Mouse (Mus musculus) C2C12 (cell line): ENCODE data around the gene A3galt2. TPM values are rescaled to one million over a fixed set of nuclear protein-coding genes. Genes with fewer than 3 reads are reported as not detected.

ENCODE experiments used
- H3K27me3 ChIP-seq: one replicate; pipeline ENCODE4 v1.6.1; 2011; ENCODE audit not compliant: control insufficient read depth, insufficient read depth, insufficient read length
- H3K36me3 ChIP-seq: one replicate; pipeline ENCODE4 v1.6.1; 2011; ENCODE audit not compliant: control insufficient read depth, insufficient read depth
- H3K4me3 ChIP-seq: one replicate; pipeline ENCODE4 v1.5.1; 2011; ENCODE audit warnings: mild to moderate bottlenecking, control low read depth; ENCODE audit not compliant: poor library complexity, insufficient read depth, severe bottlenecking
- H3K79me2 ChIP-seq: one replicate; pipeline ENCODE4 v1.6.1; 2011; ENCODE audit not compliant: control insufficient read depth, insufficient read depth
- H3K79me3 ChIP-seq: one replicate; pipeline ENCODE4 v1.6.1; 2011; ENCODE audit warnings: low read depth, control low read depth
- H3ac ChIP-seq: one replicate; pipeline ENCODE3; 2011; ENCODE audit warnings: low read depth; ENCODE audit not compliant: control insufficient read depth, insufficient read length
- CEBPB ChIP-seq: IDR thresholded peaks from one replicate; pipeline ENCODE4 v1.6.1; 2011; ENCODE audit warnings: low read depth, mild to moderate bottlenecking, control low read depth, moderate library complexity
- CTCF ChIP-seq: IDR thresholded peaks from one replicate; pipeline ENCODE4 v1.5.1; 2011; ENCODE audit not compliant: control insufficient read depth, insufficient read depth, insufficient read length
- FOSL1 ChIP-seq: IDR thresholded peaks from one replicate; pipeline ENCODE4 v1.8.0; 2011; ENCODE audit warnings: mild to moderate bottlenecking, low read length; ENCODE audit not compliant: poor library complexity, insufficient read depth, severe bottlenecking
- MAX ChIP-seq: IDR thresholded peaks from one replicate; pipeline ENCODE4 v1.6.1; 2011; ENCODE audit warnings: mild to moderate bottlenecking, control low read depth
- MYOD1 ChIP-seq: IDR thresholded peaks from one replicate; pipeline ENCODE4 v1.6.1; 2011; ENCODE audit warnings: low read depth; ENCODE audit not compliant: control insufficient read depth, insufficient read length
- MYOG ChIP-seq: IDR thresholded peaks from one replicate; pipeline ENCODE4 v1.6.1; 2011; ENCODE audit not compliant: control insufficient read depth, insufficient read length; ENCODE audit errors: extremely low read depth
- USF1 ChIP-seq: IDR thresholded peaks from one replicate; pipeline ENCODE4 v1.6.1; 2011; ENCODE audit warnings: low read depth, mild to moderate bottlenecking, control low read depth, moderate library complexity
- polyA plus RNA-seq: library from polyadenylated mRNA; unstranded; fragments of >200 nt; fragmentation: generic; extraction: Trizol; gene quantifications from one replicate; pipeline ENCODE4 v1.2.1, GENCODE M21; 2012; ENCODE audit warnings: missing spikeins

Gene A3galt2
- polyA plus RNA-seq, 1 experiment = 0.15 TPM

DNA sequence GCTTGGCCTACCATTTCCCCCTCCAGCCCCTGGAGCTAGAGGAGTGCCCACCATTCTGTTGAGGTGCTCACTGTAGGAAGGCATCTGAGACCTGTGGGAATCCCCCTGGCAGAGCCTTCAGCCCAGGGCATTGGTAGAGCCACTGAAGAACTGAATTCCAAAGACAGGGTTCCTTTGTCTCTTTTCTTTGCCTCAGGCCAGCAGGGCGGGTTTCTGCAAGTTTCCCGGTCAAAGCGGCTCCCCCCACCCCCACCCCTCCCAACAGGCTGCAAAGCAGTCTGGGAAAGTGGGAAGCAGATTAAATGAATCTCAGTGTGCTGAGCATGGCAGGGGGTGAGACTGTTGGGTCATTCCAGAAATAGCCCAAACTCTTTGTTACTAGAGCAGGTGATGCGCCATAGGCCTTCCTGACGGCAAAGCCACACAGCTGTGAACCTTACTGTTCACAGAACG lies 18.0 kb upstream of the A3galt2 start:
- H3K4me3 ChIP-seq = no peak overlapping the region
- no peak for TF ChIP-seq MYOD1

DNA sequence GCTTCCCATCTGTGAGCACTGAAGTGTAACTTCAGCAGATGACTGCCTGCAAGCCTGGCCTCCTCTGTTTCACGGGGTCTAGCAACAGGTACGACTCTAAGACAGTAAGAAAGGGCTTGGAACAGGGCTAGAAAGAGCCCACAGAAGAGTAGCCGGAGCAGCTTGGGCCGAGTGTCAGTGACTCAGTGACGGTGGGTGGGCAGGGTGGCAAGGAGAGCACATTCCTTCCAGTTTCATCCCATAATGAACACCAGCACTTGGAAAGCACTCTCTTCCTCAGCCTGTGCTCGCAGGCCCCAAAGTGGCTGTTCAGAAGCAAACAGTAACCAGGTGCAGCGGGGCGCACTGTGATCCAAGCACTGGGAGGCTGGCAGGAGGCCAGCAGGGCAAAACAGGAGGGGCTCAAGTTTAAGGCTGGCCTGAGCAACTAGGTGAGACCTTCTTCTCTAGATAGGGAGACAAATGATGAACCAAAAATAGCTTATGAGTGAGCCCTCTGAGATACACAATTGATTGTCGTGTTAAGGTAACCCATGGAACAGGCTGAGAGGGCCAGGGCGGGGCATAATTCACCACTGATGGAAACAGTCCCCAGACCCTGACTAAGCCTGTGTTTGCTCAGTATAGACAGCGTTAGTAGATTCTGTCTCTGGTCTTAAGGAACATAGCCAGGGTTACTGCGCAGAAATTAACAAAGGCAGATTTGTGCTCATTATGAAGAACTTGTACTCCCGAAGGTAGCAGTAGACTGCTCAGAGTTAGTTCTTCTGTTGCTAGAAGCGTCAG lies 17.1 kb upstream of the A3galt2 start:
- Histone ChIP-seq H3K36me3 (peaks cover 68% of the 10 kb centered on the region), H3K4me3 (no peak overlapping the region)
- TF ChIP-seq CTCF (no peak), MAX (no peak), MYOG (no peak), MYOD1 (no peak), FOSL1 (no peak), CEBPB (no peak), USF1 (no peak)

More for the DNA sequence above, 18.0 kb upstream of the A3galt2 start:
- H3K79me3 ChIP-seq = peaks cover 98% of the 10 kb centered on the region
- H3ac ChIP-seq = no peak overlapping the region
- peaks cover 72% of the 10 kb centered on the region for H3K36me3 ChIP-seq
- no peaks in the 10 kb centered on the region for H3K27me3 ChIP-seq
- H3K79me2 ChIP-seq = peaks cover 100% of the 10 kb centered on the region

DNA sequence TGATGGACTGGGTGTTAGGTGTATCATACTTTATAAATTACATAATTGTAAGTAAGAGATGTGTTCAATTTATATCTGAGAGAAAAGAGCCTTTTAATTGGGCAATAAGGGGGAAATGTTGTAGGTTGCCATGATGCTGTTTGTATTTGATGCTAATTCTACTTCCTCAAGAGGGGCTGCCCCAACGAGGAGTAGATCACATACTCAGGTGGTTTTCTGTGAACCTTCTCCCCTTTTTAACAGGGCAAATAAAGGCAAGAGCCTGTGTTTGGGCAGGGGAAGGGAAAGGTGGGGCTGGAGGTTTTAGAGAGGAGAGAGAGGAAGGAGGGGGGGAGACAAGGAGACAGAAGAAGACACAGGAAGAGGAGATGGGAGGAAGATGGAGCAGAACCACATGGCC lies 14.3 kb upstream of the A3galt2 start:
- Histone ChIP-seq H3ac (no peak overlapping the region), H3K79me3 (peaks cover 79% of the 10 kb centered on the region), H3K36me3 (peaks cover 65% of the 10 kb centered on the region), H3K27me3 (no peaks in the 10 kb centered on the region), H3K4me3 (no peak overlapping the region), H3K79me2 (peaks cover 99% of the 10 kb centered on the region)
- TF ChIP-seq CTCF = no peak
- TF ChIP-seq MYOG = no peak
- no peak for TF ChIP-seq MAX
- no peak for TF ChIP-seq MYOD1
- no peak for TF ChIP-seq FOSL1
- no peak for TF ChIP-seq CEBPB
- no peak for TF ChIP-seq USF1

More for the DNA sequence above, 17.1 kb upstream of the A3galt2 start:
- Histone ChIP-seq H3K27me3 (no peaks in the 10 kb centered on the region), H3ac (no peak overlapping the region), H3K79me2 (peaks cover 100% of the 10 kb centered on the region), H3K79me3 (peaks cover 98% of the 10 kb centered on the region)

DNA sequence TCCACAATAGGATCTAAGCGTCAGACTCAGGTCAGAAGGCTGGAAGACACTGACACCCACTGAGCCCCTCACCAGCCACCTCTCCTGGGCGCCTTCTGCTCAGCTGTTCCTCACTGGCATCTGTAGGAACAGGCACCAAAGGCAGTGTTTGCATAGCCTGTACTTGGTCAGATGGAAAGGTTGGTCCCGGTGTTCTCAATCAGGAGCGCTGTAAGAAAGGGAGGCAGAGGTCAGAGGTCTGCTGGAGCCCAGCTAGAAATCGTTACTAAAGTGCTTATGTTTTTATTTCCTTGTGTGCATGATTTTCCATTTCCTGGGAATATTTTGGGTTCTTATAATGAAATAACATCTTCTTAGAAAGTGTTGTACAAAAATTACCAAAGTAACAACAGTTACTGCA lies 13.3 kb upstream of the A3galt2 start:
- Histone ChIP-seq H3ac (no peak overlapping the region), H3K79me2 (peaks cover 95% of the 10 kb centered on the region), H3K27me3 (no peaks in the 10 kb centered on the region), H3K4me3 (no peak overlapping the region), H3K36me3 (peaks cover 69% of the 10 kb centered on the region), H3K79me3 (peaks cover 69% of the 10 kb centered on the region)
- no peak for TF ChIP-seq FOSL1
- TF ChIP-seq USF1 = no peak
- TF ChIP-seq MAX = no peak
- TF ChIP-seq MYOD1 = no peak
- no peak for TF ChIP-seq MYOG
- no peak for TF ChIP-seq CEBPB
- TF ChIP-seq CTCF = no peak

DNA sequence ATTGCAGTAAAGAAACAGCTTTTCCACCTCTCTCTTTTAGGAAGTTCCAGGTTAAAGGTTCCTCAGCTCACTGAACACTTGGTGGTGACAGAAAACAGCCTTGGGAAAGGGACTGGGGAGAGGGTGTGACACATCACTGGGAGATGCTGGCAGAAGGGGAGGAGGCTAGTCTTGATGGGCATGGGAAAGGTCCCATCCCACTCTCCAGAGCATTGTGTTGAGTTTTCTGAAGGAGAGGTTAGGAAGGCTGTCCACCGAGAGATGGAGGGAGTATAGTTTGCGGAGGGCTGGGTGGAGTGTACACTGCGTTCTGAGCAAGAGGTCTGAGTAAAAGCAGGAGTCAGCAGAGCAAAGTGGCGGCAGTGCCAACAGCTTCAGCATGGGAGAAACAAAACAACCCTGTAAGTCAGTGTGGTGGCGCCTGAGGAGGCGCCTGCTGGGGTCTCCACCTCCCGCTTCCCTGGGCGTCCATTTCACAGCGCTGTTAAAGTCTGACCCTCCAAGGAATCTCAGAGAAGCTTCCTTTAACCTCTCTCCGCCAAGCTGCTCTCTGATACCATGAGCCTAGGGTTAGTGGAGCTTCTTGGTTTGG lies 12.7 kb upstream of the A3galt2 start:
- Histone ChIP-seq H3K27me3 (no peaks in the 10 kb centered on the region), H3K4me3 (no peak overlapping the region), H3ac (no peak overlapping the region), H3K79me3 (peaks cover 63% of the 10 kb centered on the region), H3K36me3 (peaks cover 74% of the 10 kb centered on the region), H3K79me2 (peaks cover 90% of the 10 kb centered on the region)
- no peak for TF ChIP-seq MYOD1

DNA sequence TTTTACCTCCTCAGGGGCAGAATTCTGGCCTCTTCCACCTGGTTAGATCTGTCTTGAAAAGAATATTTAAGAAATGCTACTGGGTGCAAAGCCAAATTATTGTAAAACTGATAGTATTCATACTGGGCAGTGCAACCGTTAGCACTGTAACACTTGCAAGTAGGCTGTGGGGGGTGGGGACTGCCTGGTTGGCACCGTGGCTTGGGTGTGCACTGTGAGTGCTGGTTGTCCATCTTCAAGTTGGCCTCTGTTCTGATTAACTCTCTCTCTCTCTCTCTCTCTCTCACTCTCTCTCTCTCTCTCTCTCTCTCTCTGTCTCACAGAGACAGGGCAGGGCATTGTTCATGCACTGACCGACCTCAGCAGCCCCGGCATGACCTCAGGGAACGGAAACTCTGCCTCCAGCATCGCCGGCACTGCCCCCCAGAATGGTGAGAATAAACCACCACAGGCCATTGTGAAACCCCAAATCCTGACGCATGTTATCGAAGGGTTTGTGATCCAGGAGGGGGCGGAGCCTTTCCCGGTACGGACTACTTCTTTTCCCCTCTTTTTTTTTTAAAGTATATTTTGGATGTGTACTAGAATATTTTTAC lies 12.0 kb upstream of the A3galt2 start:
- H3K36me3 ChIP-seq = peaks cover 78% of the 10 kb centered on the region
- no peak overlapping the region for H3ac ChIP-seq
- H3K79me3 ChIP-seq = peaks cover 58% of the 10 kb centered on the region
- TF ChIP-seq CTCF (no peak), MAX (no peak), MYOG (no peak), CEBPB (no peak), MYOD1 (no peak), FOSL1 (no peak), USF1 (no peak)
- H3K27me3 ChIP-seq = no peaks in the 10 kb centered on the region
- H3K79me2 ChIP-seq = peaks cover 83% of the 10 kb centered on the region
- no peak overlapping the region for H3K4me3 ChIP-seq
